Mouse (Mus musculus) midbrain, embryonic 15.5 days (tissue): ENCODE measurements at regions not wholly inside any gene's neighbourhood (a gene's known extent, or its start where the extent isn't known, plus 50 kb on each side); places are given as distances from the start of the nearest gene placed in this dataset.

Experiments used
- ATAC-seq: fragments of 200-750 bp; cut with Nextera tagmentation; replicated peaks from 2 replicates; pipeline ENCODE4 v1.8.0; 2017; ENCODE audit warnings: moderate TSS enrichment
- H3K27ac ChIP-seq: fragments of 300-500 bp; sonication (generic); 2 replicates; pipeline ENCODE4 v1.5.1; 2015; ENCODE audit warnings: mild to moderate bottlenecking, inconsistent platforms
- H3K27me3 ChIP-seq: fragments of 300-500 bp; sonication (generic); replicated peaks from 2 replicates; pipeline ENCODE4 v1.6.1; 2015; ENCODE audit warnings: inconsistent platforms
- H3K36me3 ChIP-seq: fragments of 300-500 bp; sonication (generic); replicated peaks from 2 replicates; pipeline ENCODE4 v1.6.1; 2015; ENCODE audit warnings: inconsistent platforms
- H3K4me1 ChIP-seq: fragments of 300-500 bp; sonication (generic); 2 replicates; pipeline ENCODE4 v1.6.1; 2015; ENCODE audit warnings: inconsistent platforms
- H3K4me2 ChIP-seq: fragments of 300-500 bp; sonication (generic); 2 replicates; pipeline ENCODE4 v1.6.1; 2015; ENCODE audit warnings: inconsistent platforms, mild to moderate bottlenecking, moderate library complexity
- H3K4me3 ChIP-seq: fragments of 300-500 bp; sonication (generic); 2 replicates; pipeline ENCODE4 v1.5.1; 2015; ENCODE audit warnings: mild to moderate bottlenecking, inconsistent platforms
- H3K9ac ChIP-seq: fragments of 300-500 bp; sonication (generic); 2 replicates; pipeline ENCODE4 v1.6.1; 2015; ENCODE audit warnings: mild to moderate bottlenecking, inconsistent platforms
- H3K9me3 ChIP-seq: fragments of 300-500 bp; sonication (generic); 2 replicates; pipeline ENCODE4 v1.6.1; 2016; ENCODE audit warnings: inconsistent platforms
- WGBS: fragments of 180-500 bp; shearing (Covaris S2); methylation state at CpG from one replicate; pipeline ENCODE4 v1.1.7; 2015; ENCODE audit warnings: mixed read lengths; 5-methylcytosine and 5-hydroxymethylcytosine counted together

GRCm38 (mm10) chr12:61146695-61147094 is 376.3 kb upstream of the Lrfn5 start:
- 47% methylated on average over 3 of the region's 3 CpGs for WGBS
- Histone ChIP-seq H3K36me3 (no peaks in the 10 kb centered on the region), H3K4me3 (no peak overlapping the region), H3K4me2 (no peak overlapping the region), H3K9ac (no peak overlapping the region), H3K27ac (no peak overlapping the region), H3K4me1 (no peaks in the 10 kb centered on the region), H3K27me3 (no peaks in the 10 kb centered on the region), H3K9me3 (no peaks in the 10 kb centered on the region)
- ATAC-seq = peak; percentile 63; the same call in 1 of the 2 replicates

- no peaks in the 10 kb centered on the region for H3K4me1 ChIP-seq
- no peaks in the 10 kb centered on the region for H3K27me3 ChIP-seq
- H3K4me3 ChIP-seq = no peak overlapping the region
- 52% methylated on average over 4 of the region's 4 CpGs for WGBS
- no peaks in the 10 kb centered on the region for H3K36me3 ChIP-seq
- no peak overlapping the region for H3K4me2 ChIP-seq
- H3K27ac ChIP-seq = no peak overlapping the region
- ATAC-seq = no peak
- no peaks in the 10 kb centered on the region for H3K9me3 ChIP-seq
- H3K9ac ChIP-seq = no peak overlapping the region
Measured at GRCm38 (mm10) chr12:61175331-61175730, 347.6 kb upstream of the Lrfn5 start.
